Mouse (Mus musculus) intestine, embryonic 16.5 days (tissue): ENCODE data around the gene Syn2. TPM values are rescaled to one million over a fixed set of nuclear protein-coding genes. Genes with fewer than 3 reads are reported as not detected.
A peak's percentile ranks its signal among the peaks of the same experiment; 100 is the strongest.

ENCODE experiments used
- ATAC-seq: fragments of 200-750 bp; cut with Nextera tagmentation; 2 replicates; pipeline ENCODE4 v1.8.0; 2017; ENCODE audit warnings: moderate TSS enrichment, moderate library complexity
- H3K27ac ChIP-seq: fragments of 300-500 bp; sonication (generic); 2 replicates; pipeline ENCODE4 v1.5.1; 2014; ENCODE audit warnings: mild to moderate bottlenecking, low read length
- H3K27me3 ChIP-seq: fragments of 300-500 bp; sonication (generic); replicated peaks from 2 replicates; pipeline ENCODE4 v1.6.1; 2014; ENCODE audit warnings: low read length, control low read depth, mixed read lengths; ENCODE audit not compliant: control insufficient read depth, insufficient read depth
- H3K36me3 ChIP-seq: fragments of 300-500 bp; sonication (generic); 2 replicates; pipeline ENCODE4 v1.6.1; 2014; ENCODE audit warnings: low read length, control low read depth; ENCODE audit not compliant: control insufficient read depth, insufficient read depth
- H3K4me1 ChIP-seq: fragments of 300-500 bp; sonication (generic); 2 replicates; pipeline ENCODE4 v1.6.1; 2014; ENCODE audit warnings: low read length, control low read depth, mixed read lengths; ENCODE audit not compliant: control insufficient read depth, insufficient read depth
- H3K4me2 ChIP-seq: fragments of 300-500 bp; sonication (generic); 2 replicates; pipeline ENCODE4 v1.6.1; 2014; ENCODE audit warnings: low read depth, low read length, control low read depth
- H3K4me3 ChIP-seq: fragments of 300-500 bp; sonication (generic); 2 replicates; pipeline ENCODE4 v1.5.1; 2014; ENCODE audit warnings: mild to moderate bottlenecking, low read length
- H3K9ac ChIP-seq: fragments of 300-500 bp; sonication (generic); 2 replicates; pipeline ENCODE4 v1.6.1; 2014; ENCODE audit warnings: low read depth, low read length
- H3K9me3 ChIP-seq: fragments of 300-500 bp; sonication (generic); 2 replicates; pipeline ENCODE4 v1.6.1; 2016; ENCODE audit warnings: low read length, control low read depth; ENCODE audit not compliant: control insufficient read depth
- WGBS: fragments of 180-500 bp; shearing (Covaris S2); extraction: QIAGEN DNeasy Blood & Tissue Kit; methylation state at CpG from one replicate; pipeline ENCODE4 v1.1.7; 2014; 5-methylcytosine and 5-hydroxymethylcytosine counted together
- polyA plus RNA-seq: library from polyadenylated mRNA; unstranded; fragments of >200 nt; fragmentation: Nextera tagmentation; extraction: Ambion mirVana; gene quantifications from 2 replicates; pipeline ENCODE4 v1.2.1, GENCODE M21; 2015

The Syn2 gene
- 0.89 and 1.9 TPM in 2 replicates for polyA plus RNA-seq

DNA sequence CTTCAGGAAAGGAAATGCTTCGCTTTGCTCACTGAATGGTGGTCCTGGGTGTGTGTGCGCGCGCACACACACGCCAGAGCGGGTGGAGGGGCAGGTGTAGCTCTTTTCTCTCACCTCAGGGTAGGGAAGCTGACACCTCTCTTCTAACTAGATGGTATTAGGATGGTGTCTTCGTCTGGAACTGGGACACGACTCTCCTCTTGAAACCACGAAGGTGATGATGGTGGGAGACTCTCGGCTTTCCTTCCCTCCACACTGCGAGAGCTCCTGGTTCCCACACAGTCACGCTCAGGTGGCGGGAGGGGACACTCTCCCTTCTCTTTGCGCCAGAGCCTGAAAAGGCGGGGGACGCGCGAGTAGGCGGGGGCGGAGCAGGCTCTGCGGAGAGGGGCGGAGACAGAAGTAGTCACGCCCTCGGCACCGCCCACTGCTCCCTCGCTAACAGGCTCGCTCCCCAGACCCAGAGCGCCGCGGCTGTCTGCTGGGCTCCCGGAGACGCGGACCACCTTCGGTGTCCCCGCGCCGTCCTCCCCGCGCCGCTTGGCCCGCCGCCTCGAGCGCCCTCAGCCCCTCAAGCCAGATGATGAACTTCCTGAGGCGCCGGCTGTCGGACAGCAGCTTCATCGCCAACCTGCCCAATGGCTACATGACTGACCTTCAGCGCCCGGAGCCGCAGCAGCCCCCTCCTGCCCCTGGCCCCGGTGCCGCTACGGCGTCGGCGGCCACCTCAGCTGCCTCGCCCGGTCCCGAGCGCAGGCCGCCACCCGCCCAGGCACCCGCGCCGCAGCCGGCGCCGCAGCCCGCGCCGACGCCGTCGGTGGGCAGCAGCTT is at the start of gene Syn2:
TSS of gene Syn2 (plus strand) at position 402 of the 831 bp plus-strand sequence.
- peak within 1 kb of the TSS; percentile 70 for H3K4me3 ChIP-seq
- no peaks in the 10 kb centered on the region for H3K4me1 ChIP-seq
- H3K9me3 ChIP-seq = no peaks in the 10 kb centered on the region
- WGBS = under 1% methylated on average over 75 of the region's 75 CpGs
- H3K27ac ChIP-seq = no peak within 1 kb of the TSS
- peak within 1 kb of the TSS; percentile 70 for H3K9ac ChIP-seq
- H3K36me3 ChIP-seq = no peaks in the 10 kb centered on the region
- peak within 1 kb of the TSS; percentile 93 for H3K4me2 ChIP-seq
- peaks cover 5% of the 10 kb centered on the region for H3K27me3 ChIP-seq
- ATAC-seq = peak; percentile 98

DNA sequence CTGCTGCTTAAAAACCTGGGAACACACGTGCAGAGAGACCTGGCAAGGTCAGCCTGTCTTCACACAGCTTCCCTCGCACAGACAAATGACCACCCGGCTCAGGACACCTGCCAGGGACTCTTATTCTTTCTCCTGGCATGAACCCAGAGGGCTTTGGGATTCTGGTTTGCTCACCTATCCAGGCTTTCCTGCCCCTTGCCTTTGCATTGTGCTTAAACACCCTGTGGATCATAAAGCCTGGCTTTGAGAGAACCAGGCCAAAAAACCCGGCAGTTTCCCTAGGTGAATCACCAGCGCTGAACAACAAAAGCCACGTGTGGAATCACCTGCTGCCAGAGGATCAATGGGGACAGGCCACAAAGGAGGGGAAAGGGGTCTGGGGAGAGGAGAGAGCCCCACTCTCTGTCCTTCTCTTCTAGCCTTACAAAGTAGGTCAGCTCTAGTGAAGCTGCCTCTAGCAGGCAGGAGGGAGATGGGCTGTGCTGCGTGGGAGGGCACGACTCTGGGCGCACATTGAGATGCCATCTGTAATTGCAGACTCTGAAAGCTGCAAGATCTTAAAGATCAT is 49.3 kb upstream of the Syn2 start:
- Histone ChIP-seq H3K4me1 (no peaks in the 10 kb centered on the region), H3K9ac (no peak overlapping the region), H3K4me2 (no peak overlapping the region), H3K9me3 (no peaks in the 10 kb centered on the region), H3K27me3 (no peaks in the 10 kb centered on the region), H3K27ac (no peak overlapping the region), H3K4me3 (no peak overlapping the region), H3K36me3 (no peaks in the 10 kb centered on the region)
- no peak for ATAC-seq
- 57% methylated on average over 9 of the region's 9 CpGs for WGBS

DNA sequence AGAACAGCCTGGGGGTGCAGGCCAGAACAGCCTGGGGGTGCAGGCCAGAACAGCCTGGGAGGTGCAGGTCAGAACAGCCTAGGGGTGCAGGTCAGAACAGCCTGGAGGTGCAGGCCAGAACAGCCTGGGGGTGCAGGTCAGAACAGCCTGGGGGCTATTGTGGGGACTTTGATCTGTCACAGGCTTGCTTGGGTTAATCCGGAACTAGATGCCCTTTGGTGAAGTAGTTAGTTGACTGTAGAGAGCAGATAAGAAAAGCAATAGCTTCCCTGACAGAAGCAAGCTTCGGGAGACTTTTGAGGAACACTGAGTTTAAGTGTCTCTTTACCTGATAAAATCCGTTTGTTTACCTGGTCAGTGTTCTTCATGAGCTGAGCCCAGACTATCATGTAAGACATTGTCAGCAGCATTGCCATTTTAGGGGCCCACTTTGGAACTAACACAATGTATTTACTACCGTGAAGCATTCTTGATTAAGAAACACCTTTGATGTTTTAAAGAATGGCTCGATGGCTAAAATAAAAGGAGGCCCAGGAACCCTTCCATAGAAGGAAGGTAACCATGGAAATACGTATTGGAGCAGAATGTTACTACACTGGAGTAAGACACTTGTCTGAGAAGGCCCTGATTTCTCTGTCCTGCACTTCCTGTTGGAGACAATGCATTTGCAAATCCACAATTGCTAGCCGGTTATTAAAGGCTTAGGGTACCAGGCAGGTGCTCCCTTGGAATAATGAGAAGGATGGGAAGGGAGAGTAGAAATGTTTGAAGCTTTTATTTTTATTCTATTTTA is 46.2 kb upstream of the Syn2 start:
- Histone ChIP-seq H3K9ac (no peak overlapping the region), H3K4me3 (no peak overlapping the region), H3K4me1 (no peaks in the 10 kb centered on the region), H3K9me3 (no peaks in the 10 kb centered on the region), H3K4me2 (no peak overlapping the region), H3K27me3 (no peaks in the 10 kb centered on the region), H3K36me3 (no peaks in the 10 kb centered on the region), H3K27ac (peak overlapping the region; percentile 38; the same call in 1 of the 2 replicates)
- peak; percentile 81 for ATAC-seq
- 46% methylated on average over 7 of the region's 7 CpGs for WGBS

DNA sequence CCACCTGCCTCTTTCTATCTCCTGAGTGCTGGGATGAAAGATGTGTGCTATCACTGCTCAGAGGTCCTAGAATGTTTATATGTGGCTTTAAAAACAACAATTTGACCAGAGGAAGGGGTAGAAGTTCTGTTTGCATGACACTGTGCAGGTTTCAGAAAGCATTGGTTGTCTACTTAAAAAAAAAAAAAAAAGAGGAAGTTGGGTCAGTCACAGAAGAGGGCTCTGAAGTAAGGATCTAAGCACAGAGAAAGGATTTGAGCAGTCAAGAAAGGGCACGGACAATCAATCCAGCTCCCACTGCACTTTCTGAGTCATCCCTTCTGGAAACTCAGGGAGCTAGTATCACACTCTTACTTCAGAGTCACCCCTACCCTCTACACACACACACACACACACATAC is 43.0 kb upstream of the Syn2 start:
- H3K9ac ChIP-seq = no peak overlapping the region
- no peaks in the 10 kb centered on the region for H3K27me3 ChIP-seq
- no peak overlapping the region for H3K4me2 ChIP-seq
- no peaks in the 10 kb centered on the region for H3K4me1 ChIP-seq
- 43% methylated on average over 1 of the region's 1 CpGs for WGBS
- no peak overlapping the region for H3K27ac ChIP-seq
- H3K4me3 ChIP-seq = no peak overlapping the region
- H3K36me3 ChIP-seq = no peaks in the 10 kb centered on the region
- H3K9me3 ChIP-seq = no peaks in the 10 kb centered on the region
- no peak for ATAC-seq

DNA sequence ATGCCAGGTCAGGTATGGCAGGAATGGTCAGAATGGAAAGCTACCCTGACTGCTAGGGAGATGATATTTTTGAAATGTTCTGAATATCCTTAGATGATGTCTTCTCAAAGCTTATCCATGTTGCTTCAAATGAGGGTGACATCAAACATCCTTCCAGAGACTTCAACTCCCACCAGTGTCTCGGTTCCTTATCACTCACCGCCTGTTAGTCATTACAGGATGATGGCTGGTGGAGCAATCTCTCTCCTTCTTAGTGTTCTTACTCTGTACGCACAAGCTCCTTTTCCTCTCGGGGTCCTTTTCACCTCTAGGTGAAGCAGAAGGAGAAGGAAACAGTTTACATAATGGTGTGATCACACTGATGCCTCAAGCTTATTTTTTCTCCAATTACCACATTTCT is 32.2 kb upstream of the Syn2 start:
- ATAC-seq = no peak
- Histone ChIP-seq H3K9me3 (no peaks in the 10 kb centered on the region), H3K9ac (no peak overlapping the region), H3K4me3 (no peak overlapping the region), H3K27me3 (no peaks in the 10 kb centered on the region), H3K36me3 (no peaks in the 10 kb centered on the region), H3K4me1 (no peaks in the 10 kb centered on the region), H3K4me2 (no peak overlapping the region), H3K27ac (no peak overlapping the region)
- WGBS = 59% methylated on average over 4 of the region's 4 CpGs

DNA sequence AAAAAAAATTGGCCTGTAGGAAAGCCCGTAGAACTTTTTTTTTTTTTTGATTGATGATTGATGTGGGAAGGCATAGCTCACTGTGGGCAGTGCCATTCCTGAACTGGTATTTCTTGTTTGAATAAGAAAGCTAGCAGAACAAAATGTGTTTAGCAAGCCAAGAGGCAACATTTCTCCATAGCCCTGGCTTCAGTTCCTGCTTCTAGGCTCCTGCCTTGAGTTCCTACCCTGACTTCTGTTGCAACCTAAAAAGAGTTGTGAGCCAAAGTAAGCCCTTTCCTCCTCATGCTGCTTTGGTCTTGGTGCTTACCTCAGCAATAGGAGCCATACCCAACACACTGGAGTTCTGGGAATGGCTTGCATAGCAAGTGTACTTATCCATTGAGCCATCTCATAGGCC is 23.3 kb upstream of the Syn2 start:
- no peak for ATAC-seq
- Histone ChIP-seq H3K27me3 (no peaks in the 10 kb centered on the region), H3K9ac (no peak overlapping the region), H3K4me3 (no peak overlapping the region), H3K4me2 (no peak overlapping the region), H3K9me3 (no peaks in the 10 kb centered on the region), H3K27ac (no peak overlapping the region), H3K4me1 (no peaks in the 10 kb centered on the region), H3K36me3 (no peaks in the 10 kb centered on the region)
- 90% methylated on average over 1 of the region's 1 CpGs for WGBS

DNA sequence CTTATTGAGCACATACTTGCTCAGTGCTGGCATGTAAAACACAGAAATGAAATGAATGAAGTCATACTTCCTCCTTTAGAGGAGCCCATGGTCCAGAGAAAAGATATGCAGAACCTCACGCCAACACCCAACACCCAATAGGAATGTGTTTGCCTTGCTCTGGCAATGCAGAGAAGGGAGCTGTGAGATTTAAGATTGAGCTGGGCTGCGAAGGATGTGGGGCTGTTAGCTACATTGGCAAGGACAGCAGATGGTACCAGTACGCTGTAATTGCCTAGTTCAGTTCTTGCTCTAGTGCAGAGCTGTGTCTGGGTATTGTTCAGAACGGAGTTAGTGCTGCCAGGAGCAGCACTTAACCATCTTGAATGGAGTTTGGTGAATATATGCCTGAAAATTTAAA is 12.5 kb upstream of the Syn2 start:
- Histone ChIP-seq H3K27me3 (no peaks in the 10 kb centered on the region), H3K9ac (no peak overlapping the region), H3K36me3 (no peaks in the 10 kb centered on the region), H3K4me1 (peaks cover 7% of the 10 kb centered on the region), H3K4me3 (no peak overlapping the region), H3K9me3 (no peaks in the 10 kb centered on the region), H3K27ac (no peak overlapping the region), H3K4me2 (no peak overlapping the region)
- WGBS = 79% methylated on average over 4 of the region's 4 CpGs
- ATAC-seq = no peak

DNA sequence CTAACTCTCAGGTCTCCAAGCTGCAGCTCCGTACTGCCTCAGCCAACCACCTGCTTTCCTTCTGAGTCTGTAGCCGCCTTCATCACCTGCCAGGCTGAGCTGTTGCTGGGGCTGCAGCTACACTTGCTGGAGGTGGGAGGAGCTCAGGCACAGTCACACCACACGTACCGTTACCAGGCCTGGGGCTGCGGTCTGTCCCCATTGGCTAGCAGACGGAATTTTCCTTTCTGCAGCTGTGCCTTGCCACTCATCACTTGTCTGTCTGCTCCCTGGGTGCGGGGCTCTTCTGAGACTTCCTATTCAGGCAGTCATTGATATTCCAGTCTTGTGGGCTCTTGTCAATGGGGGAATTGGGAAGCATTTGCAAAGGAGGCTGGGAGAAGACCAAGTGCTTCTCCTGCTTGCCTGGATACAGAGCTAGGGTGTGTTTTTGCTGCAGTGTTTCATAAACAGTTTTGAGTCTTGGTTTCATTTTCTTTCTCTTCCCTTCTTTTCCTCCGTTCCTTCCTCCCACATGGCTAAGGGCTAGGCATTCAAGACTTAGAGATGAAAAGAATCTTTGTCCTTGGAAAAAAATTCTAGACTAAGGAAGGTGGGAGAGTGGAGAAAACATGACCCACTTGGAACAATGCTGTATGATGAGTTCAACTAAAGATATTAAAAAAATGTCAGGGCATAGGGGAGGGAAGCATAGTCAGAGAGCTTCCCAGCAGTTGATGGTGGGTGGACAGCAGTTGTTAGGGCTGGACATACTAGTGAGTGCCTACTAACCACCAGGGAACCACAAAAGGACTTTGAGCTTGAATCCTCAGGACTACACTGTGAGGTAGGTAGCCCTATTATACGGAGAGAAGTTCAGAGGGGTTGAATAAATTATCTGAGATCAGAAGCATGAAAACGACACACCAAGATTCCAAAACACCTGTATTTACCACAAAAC is 11.2 kb upstream of the Syn2 start:
- H3K27me3 ChIP-seq = no peaks in the 10 kb centered on the region
- peak; percentile 65; the same call in 1 of the 2 replicates for ATAC-seq
- WGBS = 24% methylated on average over 10 of the region's 10 CpGs
- no peak overlapping the region for H3K27ac ChIP-seq
- no peaks in the 10 kb centered on the region for H3K36me3 ChIP-seq
- peak overlapping the region; percentile 29 for H3K4me2 ChIP-seq
- H3K4me1 ChIP-seq = peaks cover 10% of the 10 kb centered on the region
- no peak overlapping the region for H3K9ac ChIP-seq
- H3K9me3 ChIP-seq = no peaks in the 10 kb centered on the region
- H3K4me3 ChIP-seq = no peak overlapping the region
